Mouse (Mus musculus) hindbrain, embryonic 11.5 days (tissue): ENCODE measurements at regions not wholly inside any gene's neighbourhood (a gene's known extent, or its start where the extent isn't known, plus 50 kb on each side); places are given as distances from the start of the nearest gene placed in this dataset.

Experiments
- ATAC-seq: fragments of 200-750 bp; cut with Nextera tagmentation; 2 replicates; pipeline ENCODE4 v1.8.0; 2017; ENCODE audit warnings: mild to moderate bottlenecking, moderate TSS enrichment, moderate library complexity; ENCODE audit not compliant: low FRiP score
- DNase-seq: peaks from one replicate; pipeline ENCODE4 v3.0.0-alpha.2; 2015; ENCODE audit warnings: low spot score
- H3K27ac ChIP-seq: fragments of 300-500 bp; sonication (generic); 2 replicates; pipeline ENCODE4 v1.5.1; 2014; ENCODE audit warnings: mild to moderate bottlenecking, low read depth, low read length
- H3K27me3 ChIP-seq: fragments of 300-500 bp; sonication (generic); 2 replicates; pipeline ENCODE4 v1.6.1; 2014; ENCODE audit warnings: mild to moderate bottlenecking, low read length, moderate library complexity, mixed read lengths; ENCODE audit not compliant: control insufficient read depth, insufficient read depth
- H3K36me3 ChIP-seq: fragments of 300-500 bp; sonication (generic); 2 replicates; pipeline ENCODE4 v1.6.1; 2014; ENCODE audit warnings: mild to moderate bottlenecking, low read length, moderate library complexity, mixed read lengths; ENCODE audit not compliant: control insufficient read depth, insufficient read depth
- H3K4me1 ChIP-seq: fragments of 300-500 bp; sonication (generic); replicated peaks from 2 replicates; pipeline ENCODE4 v1.6.1; 2014; ENCODE audit warnings: low read length, mixed read lengths; ENCODE audit not compliant: control insufficient read depth, insufficient read depth
- H3K4me2 ChIP-seq: fragments of 300-500 bp; sonication (generic); replicated peaks from 2 replicates; pipeline ENCODE4 v1.6.1; 2014; ENCODE audit warnings: mild to moderate bottlenecking, low read depth, low read length
- H3K4me3 ChIP-seq: fragments of 300-500 bp; sonication (generic); 2 replicates; pipeline ENCODE4 v1.5.1; 2014; ENCODE audit warnings: low read depth, low read length
- H3K9ac ChIP-seq: fragments of 300-500 bp; sonication (generic); 2 replicates; pipeline ENCODE4 v1.6.1; 2014; ENCODE audit warnings: low read depth, low read length
- H3K9me3 ChIP-seq: fragments of 300-500 bp; sonication (generic); 2 replicates; pipeline ENCODE4 v1.6.1; 2016; ENCODE audit warnings: low read length; ENCODE audit not compliant: control insufficient read depth
- WGBS: fragments of 180-500 bp; shearing (Covaris S2); extraction: QIAGEN DNeasy Blood & Tissue Kit; methylation state at CpG from one replicate; pipeline ENCODE4 v1.1.7; 2014; 5-methylcytosine and 5-hydroxymethylcytosine counted together

GRCm38 (mm10) chr3:41433106-41433505 lies 122.4 kb upstream of the Jade1 start:
- no peak overlapping the region for H3K4me3 ChIP-seq
- 75% methylated on average over 3 of the region's 3 CpGs for WGBS
- H3K9ac ChIP-seq = no peak overlapping the region
- H3K4me2 ChIP-seq = no peak overlapping the region
- no peaks in the 10 kb centered on the region for H3K36me3 ChIP-seq
- no peaks in the 10 kb centered on the region for H3K9me3 ChIP-seq
- ATAC-seq = no peak
- H3K27ac ChIP-seq = no peak overlapping the region
- no peaks in the 10 kb centered on the region for H3K4me1 ChIP-seq
- no peaks in the 10 kb centered on the region for H3K27me3 ChIP-seq
- no peak for DNase-seq

- H3K4me3 ChIP-seq = no peak overlapping the region
- H3K9ac ChIP-seq = no peak overlapping the region
- H3K9me3 ChIP-seq = no peaks in the 10 kb centered on the region
- no peak overlapping the region for H3K27ac ChIP-seq
- H3K4me1 ChIP-seq = no peaks in the 10 kb centered on the region
- DNase-seq (no peak), ATAC-seq (no peak)
- no peaks in the 10 kb centered on the region for H3K36me3 ChIP-seq
- H3K4me2 ChIP-seq = no peak overlapping the region
- no peaks in the 10 kb centered on the region for H3K27me3 ChIP-seq
- 83% methylated on average over 5 of the region's 5 CpGs for WGBS
These were observed 123.2 kb upstream of the Jade1 start for GRCm38 (mm10) chr3:41432376-41432775.

- H3K27ac ChIP-seq = no peak overlapping the region
- DNase-seq (no peak), ATAC-seq (no peak)
- no peaks in the 10 kb centered on the region for H3K36me3 ChIP-seq
- no peaks in the 10 kb centered on the region for H3K9me3 ChIP-seq
- WGBS = 61% methylated on average over 3 of the region's 3 CpGs
- no peak overlapping the region for H3K4me3 ChIP-seq
- no peak overlapping the region for H3K4me2 ChIP-seq
- H3K4me1 ChIP-seq = no peaks in the 10 kb centered on the region
- H3K9ac ChIP-seq = no peak overlapping the region
- no peaks in the 10 kb centered on the region for H3K27me3 ChIP-seq
These were observed 125.3 kb upstream of the Jade1 start for GRCm38 (mm10) chr3:41430191-41430590.

- Histone ChIP-seq H3K27me3 (no peaks in the 10 kb centered on the region), H3K9ac (no peak overlapping the region), H3K36me3 (no peaks in the 10 kb centered on the region), H3K4me2 (no peak overlapping the region), H3K4me1 (no peaks in the 10 kb centered on the region), H3K9me3 (no peaks in the 10 kb centered on the region), H3K4me3 (no peak overlapping the region), H3K27ac (no peak overlapping the region)
- ATAC-seq (no peak), DNase-seq (no peak)
- WGBS = 80% methylated on average over 3 of the region's 3 CpGs
These were observed 128.6 kb upstream of the Jade1 start for GRCm38 (mm10) chr3:41426946-41427345.

- Histone ChIP-seq H3K9me3 (no peaks in the 10 kb centered on the region), H3K36me3 (no peaks in the 10 kb centered on the region), H3K27me3 (no peaks in the 10 kb centered on the region), H3K27ac (no peak overlapping the region), H3K9ac (no peak overlapping the region), H3K4me1 (no peaks in the 10 kb centered on the region), H3K4me3 (no peak overlapping the region), H3K4me2 (no peak overlapping the region)
- ATAC-seq (no peak), DNase-seq (no peak)
- 82% methylated on average over 8 of the region's 8 CpGs for WGBS
These were observed 129.7 kb upstream of the Jade1 start for GRCm38 (mm10) chr3:41425863-41426262.

- Histone ChIP-seq H3K4me2 (no peak overlapping the region), H3K9me3 (no peaks in the 10 kb centered on the region), H3K4me1 (no peaks in the 10 kb centered on the region), H3K27me3 (no peaks in the 10 kb centered on the region), H3K4me3 (no peak overlapping the region), H3K27ac (no peak overlapping the region), H3K9ac (no peak overlapping the region), H3K36me3 (no peaks in the 10 kb centered on the region)
- ATAC-seq = peak; percentile 47
- 8% methylated on average over 9 of the region's 10 CpGs for WGBS
- no peak for DNase-seq
These were observed 131.2 kb upstream of the Jade1 start for GRCm38 (mm10) chr3:41424142-41424939.

GRCm38 (mm10) chr3:41423630-41424029 lies 131.9 kb upstream of the Jade1 start:
- no peak for DNase-seq

GRCm38 (mm10) chr3:41422615-41423579 lies 132.6 kb upstream of the Jade1 start:
- no peak for ATAC-seq
- H3K4me2 ChIP-seq = no peak overlapping the region
- no peaks in the 10 kb centered on the region for H3K9me3 ChIP-seq
- no peaks in the 10 kb centered on the region for H3K4me1 ChIP-seq
- no peaks in the 10 kb centered on the region for H3K27me3 ChIP-seq
- no peak overlapping the region for H3K4me3 ChIP-seq
- DNase-seq = peak; percentile 19
- H3K9ac ChIP-seq = no peak overlapping the region
- WGBS = 23% methylated on average over 14 of the region's 14 CpGs
- H3K36me3 ChIP-seq = no peaks in the 10 kb centered on the region
- no peak overlapping the region for H3K27ac ChIP-seq

More at GRCm38 (mm10) chr3:41423630-41424029, 131.9 kb upstream of the Jade1 start:
- no peak for ATAC-seq
- Histone ChIP-seq H3K4me3 (no peak overlapping the region), H3K36me3 (no peaks in the 10 kb centered on the region), H3K27me3 (no peaks in the 10 kb centered on the region), H3K27ac (no peak overlapping the region), H3K4me1 (no peaks in the 10 kb centered on the region), H3K9ac (no peak overlapping the region), H3K4me2 (no peak overlapping the region), H3K9me3 (no peaks in the 10 kb centered on the region)
- 76% methylated on average over 5 of the region's 5 CpGs for WGBS
